Mouse (Mus musculus): ENCODE results near the gene Pfkfb4.

Pfkfb4 gene

GRCm38 (mm10) chr9:108996411-108996810 lies 4.8 kb downstream of the Pfkfb4 start:
- no peak for DNase-seq

GRCm38 (mm10) chr9:108998287-108999166 lies 6.9 kb downstream of the Pfkfb4 start:
- DNase-seq = no peak

GRCm38 (mm10) chr9:108999167-108999526 lies 7.6 kb downstream of the Pfkfb4 start:
- no peak for DNase-seq

GRCm38 (mm10) chr9:109000726-109001125 lies 9.1 kb downstream of the Pfkfb4 start:
- peak; percentile 66 for DNase-seq

GRCm38 (mm10) chr9:109003201-109003600 lies 11.6 kb downstream of the Pfkfb4 start:
- DNase-seq = peak; percentile 63

GRCm38 (mm10) chr9:109007025-109007780 lies 15.6 kb downstream of the Pfkfb4 start:
- DNase-seq = no peak

- no peak for DNase-seq
Observed at GRCm38 (mm10) chr9:109008081-109008480, 16.5 kb downstream of the Pfkfb4 start.

- no peak for DNase-seq
Observed at GRCm38 (mm10) chr9:109008994-109009635, 17.5 kb downstream of the Pfkfb4 start.

GRCm38 (mm10) chr9:109009636-109010315 lies 18.2 kb downstream of the Pfkfb4 start:
- DNase-seq = peak; percentile 72

- no peak for DNase-seq
Observed at GRCm38 (mm10) chr9:109010316-109010690, 18.7 kb downstream of the Pfkfb4 start.

- DNase-seq = peak; percentile 65
Observed at GRCm38 (mm10) chr9:109015397-109015796, 23.8 kb downstream of the Pfkfb4 start.

GRCm38 (mm10) chr9:109016973-109017604 lies 25.5 kb downstream of the Pfkfb4 start:
- peak; percentile 66 for DNase-seq

GRCm38 (mm10) chr9:109021428-109021827 lies 29.9 kb downstream of the Pfkfb4 start:
- DNase-seq = no peak

GRCm38 (mm10) chr9:109022866-109023685 lies 31.5 kb downstream of the Pfkfb4 start:
- DNase-seq = no peak

- no peak for DNase-seq
Observed at GRCm38 (mm10) chr9:109027521-109027920, 35.9 kb downstream of the Pfkfb4 start.

GRCm38 (mm10) chr9:109028421-109028820 lies 36.8 kb downstream of the Pfkfb4 start:
- no peak for DNase-seq

- DNase-seq = no peak
Observed at GRCm38 (mm10) chr9:109028919-109029318, 37.3 kb downstream of the Pfkfb4 start.

GRCm38 (mm10) chr9:109030312-109030711 lies 38.7 kb downstream of the Pfkfb4 start:
- no peak for DNase-seq

GRCm38 (mm10) chr9:109031001-109031400 lies 39.4 kb downstream of the Pfkfb4 start:
- DNase-seq = no peak

GRCm38 (mm10) chr9:109031686-109032085 lies 40.1 kb downstream of the Pfkfb4 start:
- no peak for DNase-seq

- DNase-seq = no peak
Observed at GRCm38 (mm10) chr9:109032435-109032834, 40.9 kb downstream of the Pfkfb4 start.
